Mouse (Mus musculus) adrenal gland, adult 18-20 months (tissue): Measurements from ENCODE around the gene Gm4131. TPM values are rescaled to one million over a fixed set of nuclear protein-coding genes. Genes with fewer than 3 reads are reported as not detected.

Experiments
- total RNA-seq, 2 experiments: library from RNA; stranded (reverse); gene quantifications; 1 replicate in 1 of 2; 2 replicates in 1 of 2; pipeline ENCODE4 v1.2.3; 2021

Gene Gm4131
- total RNA-seq, 2 experiments from 2014 or later, result not detected

Other genes with a start within 250 kb of the Gm4131 start
- 1 to 10 TPM in 1 of 2 experiments, under 1 TPM in 1; 0.54 to 1.6 TPM for gene Gucy1b2, start 110.6 kb downstream of the Gm4131 start, total RNA-seq
- gene Fam124a, start 11.2 kb downstream of the Gm4131 start, total RNA-seq, result 1 to 10 TPM; 2.3 to 2.4 TPM
- gene Serpine3, start 96.7 kb upstream of the Gm4131 start, total RNA-seq, result not detected
- gene Ints6, start 194.2 kb upstream of the Gm4131 start, total RNA-seq, result 10 to 100 TPM; 34.3 to 44.5 TPM